Mouse (Mus musculus): Measurements from ENCODE around the gene Sorl1.
"Not testable (repeated sequence)": the region's sequence is repeated elsewhere in the genome, so short reads cannot be mapped to it uniquely, and the experiment has no call there.

Sorl1 gene

DNA sequence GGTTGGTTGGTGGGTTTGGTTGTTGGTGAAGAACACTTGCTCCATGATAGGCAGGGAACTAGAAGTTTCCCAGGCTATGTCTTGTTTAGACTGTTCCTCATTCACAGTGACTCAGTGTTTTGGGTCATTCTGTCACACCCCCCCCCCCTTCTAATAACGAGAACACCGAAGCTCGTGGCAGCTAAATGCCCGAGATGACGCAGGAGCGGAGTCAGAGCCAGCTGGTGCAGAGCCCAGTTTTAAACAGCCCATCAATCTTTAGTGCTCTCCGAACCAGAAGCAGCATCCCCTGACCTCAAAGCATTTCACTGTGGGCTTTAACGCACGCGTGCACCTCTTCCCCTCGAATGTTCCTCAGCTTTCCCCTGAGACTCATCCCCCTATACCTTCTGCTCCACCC, 29.3 kb downstream of the Sorl1 start:
- intact Hi-C loops (cut with DNase I), result no loop called here

DNA sequence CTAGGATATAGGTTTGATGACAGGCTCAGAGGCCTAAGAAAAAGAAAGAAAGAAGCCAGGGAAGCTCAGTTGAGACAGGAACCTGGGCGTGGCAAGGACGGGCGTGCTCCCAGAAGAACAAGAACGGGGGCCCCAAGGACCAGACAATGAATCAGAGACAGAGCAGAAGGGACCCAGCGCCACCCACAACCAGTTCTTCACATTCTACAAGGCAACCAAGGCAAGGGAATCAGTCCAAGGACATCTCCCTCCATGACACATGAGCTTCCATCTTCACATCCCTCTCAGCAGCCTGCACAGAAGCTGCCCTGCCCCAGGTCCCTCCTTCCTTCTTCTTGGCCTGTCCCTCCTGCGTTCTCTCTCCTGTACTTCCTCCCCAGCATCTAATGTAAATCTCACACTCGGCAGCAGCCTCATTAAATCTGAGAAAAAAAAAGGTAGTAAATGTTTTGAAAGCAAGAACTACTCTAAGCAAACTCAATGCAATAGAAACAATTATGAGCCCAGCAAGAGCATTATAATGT, 30.0 kb downstream of the Sorl1 start:
- intact Hi-C loops (cut with DNase I), result no loop called here

DNA sequence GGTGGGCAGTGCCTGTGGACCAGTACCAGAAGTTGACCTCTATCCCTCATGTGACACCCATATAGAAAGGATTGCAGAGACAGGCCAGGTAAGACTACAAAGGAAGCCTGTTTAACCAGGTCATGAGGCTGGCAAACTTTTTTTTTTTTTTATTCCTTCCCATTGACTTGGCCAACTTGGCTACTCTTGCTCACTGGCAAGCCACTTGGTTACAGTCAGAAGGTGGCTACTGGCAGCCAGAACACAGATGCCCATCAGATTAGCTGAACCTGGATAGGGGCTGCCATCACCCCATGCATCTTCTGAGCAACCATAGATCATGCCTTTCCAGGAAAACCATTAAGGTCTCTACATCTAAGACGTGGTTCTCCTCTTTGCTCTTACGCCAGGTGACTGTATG, 31.3 kb downstream of the Sorl1 start:
- intact Hi-C loops (cut with DNase I), result no loop called here

DNA sequence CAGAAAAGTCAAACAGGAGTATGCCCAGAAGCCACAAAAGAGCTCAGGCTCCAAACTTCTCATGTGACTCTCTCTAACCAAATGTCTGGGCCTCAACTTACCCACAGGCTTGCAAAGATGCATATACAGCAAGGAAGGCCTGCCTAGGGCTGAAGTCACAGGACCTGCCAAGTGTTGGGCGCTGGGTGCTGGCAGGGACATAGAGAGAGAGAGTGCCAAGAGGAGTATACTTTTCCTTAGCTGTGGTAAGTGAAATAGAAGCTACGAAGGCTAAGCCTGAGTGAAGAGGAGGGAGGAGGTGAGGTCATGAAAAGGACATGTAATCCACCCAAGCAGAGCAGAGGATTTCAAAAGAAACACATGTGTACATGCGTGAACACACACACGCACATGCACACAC, 32.5 kb downstream of the Sorl1 start:
- intact Hi-C loops (cut with DNase I), result no loop called here

DNA sequence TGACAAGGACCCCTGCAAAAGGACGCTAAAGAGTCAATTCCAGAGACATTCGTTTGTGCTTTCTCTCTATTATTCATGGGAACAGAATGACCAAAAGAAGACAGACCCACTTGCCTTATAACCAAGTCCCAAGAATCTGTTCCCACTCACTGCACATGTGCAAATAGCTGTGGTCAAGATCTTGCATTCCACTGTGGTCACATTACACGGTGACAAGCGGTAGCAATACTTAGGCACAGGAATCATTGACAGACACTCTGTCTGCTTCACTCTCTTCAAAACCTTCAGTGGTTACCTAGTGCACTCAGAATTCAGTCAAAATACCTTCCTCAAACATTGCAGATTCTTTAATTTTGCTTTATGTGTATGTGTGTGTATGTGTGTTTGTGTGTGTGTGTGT, 36.2 kb downstream of the Sorl1 start:
- intact Hi-C loops (cut with DNase I), result no loop called here

DNA sequence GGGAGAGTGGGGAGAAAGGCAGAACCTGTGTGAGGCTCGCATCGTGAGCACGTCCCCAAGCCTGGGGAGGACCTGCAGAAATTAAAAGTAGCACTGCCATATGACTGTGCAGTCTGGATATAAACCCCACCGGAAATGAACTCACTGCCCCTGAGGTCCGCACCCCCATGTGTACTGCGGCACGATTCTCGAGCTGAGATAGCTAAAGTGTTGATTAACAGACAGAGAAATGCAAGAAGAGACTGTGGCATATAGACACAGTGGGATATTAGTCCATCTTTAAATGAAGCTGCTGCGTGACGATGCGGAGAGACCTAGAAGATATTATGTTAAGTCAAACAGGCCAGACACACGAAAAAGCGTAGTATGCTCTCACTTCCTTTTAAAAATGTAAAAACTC, 38.1 kb downstream of the Sorl1 start:
- intact Hi-C loops (cut with DNase I), result no loop called here

DNA sequence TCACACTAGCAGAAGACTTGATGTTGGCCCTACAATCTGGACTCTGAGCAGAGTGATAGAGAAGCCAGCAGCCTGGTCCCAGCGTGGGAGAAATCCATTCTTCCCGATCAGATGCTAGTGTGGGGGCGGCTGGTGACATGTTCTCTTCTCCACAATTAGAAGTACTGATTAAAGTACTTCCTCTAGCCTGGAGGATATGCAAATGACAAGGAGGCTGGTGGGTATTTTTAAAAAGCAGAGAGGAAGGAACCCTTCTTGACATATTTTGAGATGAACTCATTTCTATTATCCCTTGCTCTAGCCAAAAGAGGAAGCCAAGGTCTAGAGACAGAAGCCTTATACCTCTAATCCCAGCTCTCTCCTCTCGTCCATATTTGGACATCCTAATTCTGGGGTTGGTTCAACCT, 40.4 kb downstream of the Sorl1 start:
- intact Hi-C loops (cut with DNase I), result no loop called here

DNA sequence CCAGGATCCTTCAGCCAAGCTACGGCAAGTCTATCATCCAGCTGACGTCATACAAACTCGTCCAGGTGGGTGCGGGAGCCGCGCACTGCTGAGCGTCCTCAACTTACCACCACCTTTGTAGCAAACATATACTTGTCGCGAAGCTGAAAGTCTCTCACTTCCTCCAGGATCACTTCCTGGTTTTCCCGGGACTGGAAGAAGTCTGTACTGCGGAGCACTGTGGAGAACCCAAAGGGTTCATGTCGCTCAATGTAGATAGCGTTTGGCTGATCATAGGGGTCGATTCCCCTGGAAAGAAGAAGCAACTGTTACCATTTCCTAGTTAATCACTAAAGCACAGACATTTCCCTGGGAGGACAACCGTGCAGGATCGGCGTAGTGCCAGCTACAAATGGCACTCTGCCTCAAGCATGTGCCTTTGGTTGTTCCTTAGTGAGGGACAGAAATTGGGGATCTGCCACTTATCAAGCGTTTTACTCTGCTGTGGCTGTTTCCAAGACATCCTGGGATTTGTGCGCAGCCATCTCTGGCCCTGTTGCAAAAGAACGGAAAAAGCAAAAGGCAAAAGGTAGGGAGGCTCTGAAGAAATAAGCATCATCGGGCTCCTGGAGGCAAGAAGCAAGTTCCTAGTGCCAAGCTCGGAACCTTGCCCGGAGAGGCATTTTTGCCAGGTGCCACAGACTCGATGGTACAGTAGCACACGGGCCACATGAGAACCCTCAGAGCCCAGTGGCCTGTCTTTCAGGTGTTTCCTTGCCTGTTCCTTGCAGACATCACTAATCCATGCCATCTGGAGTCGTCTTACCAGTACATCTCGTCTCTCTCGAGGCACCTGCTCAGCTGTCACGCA, 42.2 kb downstream of the Sorl1 start:
- intact Hi-C loops (cut with DNase I), result no loop called here

DNA sequence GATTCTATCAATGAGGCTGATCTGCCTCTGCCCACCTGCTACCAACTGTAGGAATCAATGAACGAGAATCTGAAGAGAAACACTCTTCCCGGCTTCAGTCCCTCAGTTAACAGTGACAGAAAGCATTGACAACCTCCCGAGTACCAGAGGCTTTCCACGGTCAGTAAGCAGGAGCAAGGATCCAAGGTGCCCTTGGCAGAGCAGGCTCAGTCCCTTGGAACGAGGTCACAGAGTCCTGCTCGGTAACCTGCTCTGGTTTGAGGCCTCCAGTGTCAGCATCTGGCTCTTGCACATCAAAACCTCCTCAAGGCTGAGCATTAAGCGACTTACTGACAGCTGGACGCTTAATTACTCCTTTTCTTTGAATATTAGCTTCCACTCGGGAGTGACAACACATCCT, 43.4 kb downstream of the Sorl1 start:
- intact Hi-C loops (cut with DNase I), result no loop called here

DNA sequence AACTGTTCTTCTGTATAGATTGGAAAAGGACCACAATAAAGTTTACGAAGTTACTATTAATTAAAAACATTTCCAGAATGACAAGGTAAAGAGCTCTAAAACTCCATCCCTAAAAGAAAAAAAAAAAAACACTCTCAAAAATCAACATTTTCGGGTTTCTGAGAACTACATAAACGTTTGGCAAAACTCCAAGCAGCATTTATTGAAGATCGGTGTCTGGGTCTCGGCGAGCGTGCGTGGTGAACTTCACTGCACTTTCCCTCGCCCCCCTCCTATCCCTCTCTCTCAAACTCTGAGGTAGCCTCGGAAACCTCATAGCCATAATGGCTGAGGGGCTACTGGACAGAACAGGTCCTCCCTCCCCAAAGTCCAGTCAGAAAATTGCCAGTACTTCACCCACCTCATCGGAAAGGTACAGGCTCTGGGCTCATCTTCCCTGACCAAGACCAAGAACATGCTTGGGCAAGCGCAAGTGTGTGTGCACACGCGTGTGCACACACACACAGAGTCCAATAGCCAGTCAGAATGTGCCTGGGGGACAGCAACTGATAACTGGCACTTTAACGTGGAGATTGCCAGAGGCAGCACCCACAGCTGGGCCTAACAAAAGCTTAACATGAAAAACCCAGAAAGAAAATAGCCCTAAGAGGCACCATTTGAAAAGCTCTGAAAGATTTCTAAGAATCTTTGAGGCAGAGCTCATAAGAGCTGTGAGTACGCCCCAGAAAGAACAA, 46.8 kb downstream of the Sorl1 start:
- intact Hi-C loops (cut with DNase I), result loop anchor here (5.0 kb wide), 1 partner anchor 45 kb away; the partner anchor contains the start of gene Sorl1

DNA sequence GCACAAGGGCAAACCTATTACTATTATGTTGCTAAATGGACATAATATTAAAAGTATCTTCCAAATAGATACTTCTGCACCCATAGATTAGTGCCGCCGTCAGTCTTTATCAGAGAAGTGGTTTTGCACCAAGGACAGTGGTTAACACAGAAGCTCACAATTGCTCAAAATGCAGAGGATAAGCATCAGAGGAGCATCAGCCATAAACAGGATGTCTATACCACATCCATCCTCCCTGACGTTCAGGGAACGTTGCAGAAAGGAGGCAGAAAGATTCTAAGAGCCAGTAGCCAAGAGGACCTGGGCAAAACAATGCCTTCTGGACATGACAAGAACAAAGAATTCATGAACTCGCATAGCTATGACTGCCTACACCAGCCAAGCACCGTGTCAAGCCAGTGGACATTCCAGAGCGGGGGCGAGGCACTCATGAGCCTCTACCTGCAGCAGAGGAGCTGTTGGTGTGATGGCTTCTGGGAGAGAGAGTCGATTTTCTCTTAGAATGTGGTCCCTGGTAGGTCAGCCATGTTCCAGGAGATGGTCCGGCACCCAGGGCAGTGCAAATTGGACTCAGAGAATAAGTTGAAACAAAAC, 47.7 kb downstream of the Sorl1 start:
- intact Hi-C loops (cut with DNase I), result loop anchor here (5.0 kb wide), 1 partner anchor 46 kb away; the partner anchor contains the start of gene Sorl1

DNA sequence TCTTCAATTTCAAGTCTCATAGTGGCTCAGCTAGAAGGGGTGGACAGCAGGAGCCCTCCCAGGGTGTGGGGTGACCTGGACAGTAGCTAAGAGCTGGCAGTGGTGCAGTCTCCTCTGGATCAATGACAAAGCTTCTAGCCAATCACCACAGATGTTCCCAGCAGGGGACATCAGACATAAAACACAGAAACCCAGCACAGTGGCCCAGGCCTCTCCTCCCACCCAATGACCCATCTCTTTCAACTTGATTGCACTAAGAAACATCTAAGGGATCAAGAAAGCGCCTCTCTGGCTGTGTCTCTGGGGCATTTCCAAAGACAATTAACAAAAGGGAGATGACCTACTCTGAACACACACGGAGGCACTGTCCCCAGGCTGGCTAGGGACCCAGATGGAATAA, 48.9 kb downstream of the Sorl1 start:
- intact Hi-C loops (cut with DNase I), result loop anchor here (5.0 kb wide), 1 partner anchor 47 kb away; the partner anchor contains the start of gene Sorl1

DNA sequence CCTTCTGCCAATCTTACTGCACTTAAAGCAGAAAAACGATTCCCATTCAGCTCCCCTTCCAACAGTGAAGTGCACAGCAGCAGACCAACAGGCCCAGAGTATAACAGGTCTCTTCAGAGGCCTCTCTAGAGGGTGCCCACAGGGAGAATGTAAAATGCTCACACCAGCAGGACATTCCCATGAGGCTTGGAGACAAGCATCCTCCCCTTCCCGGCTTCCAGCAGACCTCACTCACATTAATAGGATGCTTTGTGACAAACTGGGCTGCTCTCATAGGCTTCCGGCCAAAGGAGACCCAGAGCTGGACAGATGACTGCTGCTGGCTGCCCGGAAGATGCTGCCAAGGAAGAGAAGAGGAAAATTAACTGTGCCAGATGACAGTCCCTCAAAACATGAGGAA, 52.1 kb downstream of the Sorl1 start:
- intact Hi-C loops (cut with DNase I), result no loop called here

DNA sequence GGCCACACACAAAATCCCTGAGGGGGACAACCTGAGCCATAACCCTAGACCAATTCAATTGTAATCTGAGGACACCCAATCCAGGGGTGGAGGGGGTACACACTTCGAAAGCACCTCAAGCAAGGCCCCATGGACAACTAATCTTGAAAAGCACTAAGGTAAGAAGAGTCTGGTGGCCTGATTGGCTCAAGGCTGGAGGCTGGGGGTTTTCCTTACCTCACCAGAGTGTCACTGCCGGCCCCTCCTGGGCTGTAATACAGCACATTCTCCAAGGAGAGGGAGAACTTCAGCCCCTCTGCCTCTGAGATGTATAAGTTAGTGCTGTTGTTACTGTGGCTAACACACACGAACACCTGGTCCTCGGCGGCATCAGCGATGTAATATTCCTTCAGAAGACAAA, 53.2 kb downstream of the Sorl1 start:
- intact Hi-C loops (cut with DNase I), result no loop called here

DNA sequence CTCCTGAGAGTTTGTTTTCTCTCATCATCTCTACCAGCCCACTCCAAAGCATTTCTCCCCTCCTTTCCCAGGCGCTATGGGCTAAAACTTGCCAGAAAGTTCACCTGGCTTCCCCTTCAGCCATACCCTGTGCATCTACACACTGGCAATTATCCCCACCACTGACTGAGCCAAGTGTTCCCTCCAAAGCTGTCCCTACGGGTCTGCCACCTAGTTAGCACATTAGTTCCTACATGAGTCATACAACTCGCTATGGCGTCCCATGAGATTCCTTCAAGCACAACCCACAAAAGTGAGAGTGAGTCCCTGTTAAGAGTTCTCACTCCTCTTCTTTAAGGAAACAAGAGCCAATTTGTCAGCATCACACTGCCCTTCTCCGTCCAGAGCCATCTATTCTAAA, 54.6 kb downstream of the Sorl1 start:
- intact Hi-C loops (cut with DNase I), result no loop called here

DNA sequence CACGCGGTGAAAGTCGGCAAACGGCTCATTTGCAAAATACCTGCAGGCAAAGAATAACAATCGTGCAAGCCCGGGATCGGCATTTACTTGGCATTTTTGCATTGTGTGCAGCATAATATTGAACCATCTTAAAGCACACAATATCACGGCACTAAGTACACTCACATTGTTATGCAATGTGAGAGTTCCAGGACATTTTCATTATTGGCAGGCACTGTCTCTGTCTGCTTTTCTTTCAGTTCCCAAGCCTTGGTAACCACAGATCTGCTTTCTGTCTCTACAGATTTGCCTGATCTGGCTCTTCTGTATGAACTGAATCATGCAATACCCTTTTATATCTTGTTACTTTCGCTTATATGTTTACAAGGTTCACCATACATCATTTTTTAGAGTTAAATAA, 56.1 kb downstream of the Sorl1 start:
- intact Hi-C loops (cut with DNase I), result no loop called here

DNA sequence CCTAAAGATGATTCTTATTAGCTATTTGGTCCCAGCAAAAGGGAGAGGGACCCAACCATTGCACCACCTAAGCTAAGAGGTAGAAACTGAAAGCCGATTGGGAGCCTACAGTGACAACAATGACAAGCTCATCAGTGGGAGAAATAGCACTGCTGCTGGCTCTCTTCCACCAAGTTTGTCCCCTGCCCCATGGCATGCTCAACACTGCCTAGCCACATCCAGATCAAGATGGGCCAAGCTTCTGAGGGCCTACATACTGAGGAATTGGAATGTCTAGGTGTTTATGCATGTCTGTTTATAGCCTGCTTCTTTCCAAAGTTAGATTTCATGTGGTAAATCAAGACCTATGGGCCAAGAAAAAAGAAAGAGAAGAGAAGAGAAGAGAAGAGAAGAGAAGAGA, 58.3 kb downstream of the Sorl1 start:
- intact Hi-C loops (cut with DNase I), result no loop called here

DNA sequence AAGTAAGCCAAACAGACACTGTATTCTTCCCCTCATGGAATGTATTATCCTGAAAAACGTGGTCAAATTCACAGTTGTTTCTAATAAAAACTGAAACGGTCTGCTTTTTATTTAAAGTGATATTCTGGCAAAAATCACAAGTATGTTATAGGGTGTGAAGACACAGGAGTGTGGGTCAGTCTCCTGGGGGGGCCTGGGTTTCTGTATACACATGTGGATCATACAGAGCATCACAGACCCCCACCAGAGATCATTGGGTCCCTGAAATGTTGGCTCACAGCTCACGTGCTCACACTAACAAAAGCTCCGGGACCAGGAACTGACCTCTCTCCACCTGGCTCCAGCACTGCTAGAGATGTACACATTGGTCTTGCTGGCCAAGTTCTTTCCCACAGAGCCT, 60.7 kb downstream of the Sorl1 start:
- intact Hi-C loops (cut with DNase I), result no loop called here

DNA sequence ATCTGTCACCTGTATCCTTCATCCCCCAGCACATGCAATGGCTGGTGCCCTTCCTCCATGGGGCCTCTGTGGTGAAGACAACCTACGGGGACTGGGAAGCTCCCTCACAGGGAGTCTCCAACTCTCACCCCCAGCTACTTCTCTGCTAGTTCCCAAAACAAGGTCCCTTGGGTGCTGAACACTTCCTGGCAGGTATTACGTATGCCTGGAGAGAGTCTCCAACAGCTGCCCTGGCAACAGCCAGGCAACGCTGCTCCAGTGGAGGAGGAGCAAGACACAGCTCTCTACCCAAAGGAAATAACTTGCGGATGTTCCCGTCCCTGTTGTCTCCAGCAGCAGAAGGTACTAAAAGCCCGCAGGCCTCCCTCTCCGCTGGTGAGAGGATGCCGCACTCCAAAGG, 61.8 kb downstream of the Sorl1 start:
- intact Hi-C loops (cut with DNase I), result no loop called here

DNA sequence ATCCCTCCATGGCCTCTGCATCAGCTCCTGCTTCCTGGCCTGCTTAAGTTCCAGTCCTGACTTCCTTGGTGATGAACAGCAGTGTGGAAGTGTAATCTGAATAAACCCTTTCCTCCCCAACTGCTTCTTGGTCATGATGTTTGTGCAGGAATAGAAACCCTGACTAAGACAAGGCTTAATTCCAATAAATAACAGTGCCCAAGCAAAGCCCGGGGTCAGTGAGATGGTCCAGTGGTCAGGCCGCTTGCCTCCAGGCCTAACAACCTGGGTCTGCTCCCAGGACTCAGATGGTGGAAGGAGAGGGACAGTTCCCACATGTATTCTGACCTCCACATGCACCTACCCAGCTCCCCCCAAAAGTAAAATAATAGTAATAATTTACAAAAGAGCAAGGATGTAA, 65.1 kb downstream of the Sorl1 start:
- intact Hi-C loops (cut with DNase I), result not testable (repeated sequence)

DNA sequence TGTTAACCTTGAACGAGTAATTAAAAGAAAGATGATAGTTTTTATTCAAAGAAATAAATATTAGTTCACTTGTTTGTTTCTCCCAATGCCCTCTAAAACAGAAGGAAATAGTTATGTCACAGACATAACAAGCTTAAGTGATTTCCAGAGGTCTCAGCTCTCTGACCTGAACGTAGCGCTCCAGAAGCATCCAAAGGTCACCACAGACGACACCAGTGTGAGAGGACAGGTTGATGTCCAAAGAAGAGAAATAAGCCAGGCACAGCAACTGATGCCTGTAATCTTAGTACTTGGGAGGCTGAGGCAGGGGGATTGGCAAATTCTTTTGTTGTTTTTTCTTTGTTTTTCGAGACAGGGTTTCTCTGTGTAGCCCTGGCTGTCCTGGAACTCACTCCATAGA, 67.5 kb downstream of the Sorl1 start:
- intact Hi-C loops (cut with DNase I), result no loop called here

DNA sequence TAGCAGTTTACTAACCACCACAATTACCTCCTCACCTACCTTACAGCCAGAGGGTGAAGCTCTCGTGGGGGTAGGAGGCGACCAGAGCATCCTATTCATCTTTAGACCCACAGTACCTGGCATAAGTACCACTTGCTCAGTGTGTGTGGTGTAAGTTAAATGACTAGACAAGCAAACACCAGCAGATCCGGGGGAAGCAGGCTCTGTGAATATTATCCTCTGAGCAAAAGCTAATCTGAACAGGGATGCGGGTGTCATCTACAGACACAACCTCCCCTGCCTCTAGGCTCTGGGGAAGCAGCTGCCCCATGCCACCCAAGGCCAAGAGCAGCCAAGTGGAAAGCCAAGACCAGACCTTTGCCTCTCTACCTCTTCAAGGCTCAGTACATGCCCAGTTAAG, 68.7 kb downstream of the Sorl1 start:
- intact Hi-C loops (cut with DNase I), result no loop called here

Data from adrenal gland (tissue).